Mouse (Mus musculus) stomach, postnatal 0 days (tissue): Measurements from ENCODE around the gene Cux2.
"Not testable (repeated sequence)": the region's sequence is repeated elsewhere in the genome, so short reads cannot be mapped to it uniquely, and the experiment has no call there.

Source experiments
- CTCF ChIP-seq: IDR thresholded peaks from 2 replicates; pipeline ENCODE4 v1.5.1; 2016; ENCODE audit warnings: antibody characterized with exemption, low read depth, mild to moderate bottlenecking, moderate library complexity
- EP300 ChIP-seq: optimal IDR thresholded peaks from 2 replicates; pipeline ENCODE3; 2016; ENCODE audit warnings: antibody characterized with exemption

GRCm38 (mm10) chr5:121847269-121847668, 202.6 kb downstream of the Cux2 start:
- not testable (repeated sequence) for TF ChIP-seq EP300, CTCF
